Mouse (Mus musculus): ENCODE results near the gene Nlgn1. TPM values are rescaled to one million over a fixed set of nuclear protein-coding genes. Genes with fewer than 3 reads are reported as not detected.

Gene Nlgn1
- polyA plus RNA-seq, 1 experiment from 2014 or later, result 1.9 TPM

DNA sequence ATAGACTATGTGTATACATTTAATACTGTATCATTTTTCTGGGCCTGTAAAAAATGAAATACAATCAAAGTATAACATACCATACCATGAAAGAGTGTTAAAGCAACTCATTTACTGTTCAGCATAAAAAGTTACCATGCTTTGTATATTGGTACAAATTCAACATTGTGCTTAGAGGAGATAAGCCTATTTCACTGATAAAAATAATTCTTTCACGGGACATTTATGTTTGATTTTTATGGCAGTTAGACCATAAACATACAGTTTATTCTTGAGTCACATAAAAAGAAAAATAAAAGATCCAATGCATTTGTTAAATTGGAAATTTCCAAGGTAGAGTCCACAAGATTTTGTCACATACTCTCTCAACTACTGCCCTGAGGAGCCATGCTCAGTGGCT, 608.1 kb downstream of the Nlgn1 start:
- H3K4me2 ChIP-seq (ENCODE audit: low read depth, low read length), result no peak overlapping the region
- no peak for ATAC-seq (replicated peaks; ENCODE audit: insufficient number of reproducible peaks, low FRiP score, low TSS enrichment, low read depth)
- 88% methylated on average over 1 of the region's 1 CpGs for WGBS
- no peaks in the 10 kb centered on the region for H3K9me3 ChIP-seq (replicated peaks; ENCODE audit: control insufficient read depth, low read length)
- DNase-seq (ENCODE audit: low spot score), result no peak
- no peaks in the 10 kb centered on the region for H3K36me3 ChIP-seq (replicated peaks; ENCODE audit: control insufficient read depth, insufficient read depth, low read depth, low read length)
- no peaks in the 10 kb centered on the region for H3K4me1 ChIP-seq (ENCODE audit: control insufficient read depth, insufficient read depth, low read length)
- H3K4me3 ChIP-seq (ENCODE audit: low read depth, low read length), result no peak overlapping the region
- H3K9ac ChIP-seq (replicated peaks; ENCODE audit: low read length), result no peak overlapping the region
- no peak overlapping the region for H3K27ac ChIP-seq (replicated peaks; ENCODE audit: low read depth, low read length)
- H3K27me3 ChIP-seq (ENCODE audit: control insufficient read depth, insufficient read depth, low read length), result no peaks in the 10 kb centered on the region

GRCm38 (mm10) chr3:25721464-25721863, 610.8 kb downstream of the Nlgn1 start:
- DNase-seq (ENCODE audit: low spot score) (no peak), ATAC-seq (replicated peaks; ENCODE audit: insufficient number of reproducible peaks, low FRiP score, low TSS enrichment, low read depth) (no peak)
- 83% methylated on average over 5 of the region's 5 CpGs for WGBS
- H3K27ac ChIP-seq (replicated peaks; ENCODE audit: low read depth, low read length), result no peak overlapping the region
- no peak overlapping the region for H3K4me3 ChIP-seq (ENCODE audit: low read depth, low read length)
- H3K9ac ChIP-seq (replicated peaks; ENCODE audit: low read length), result no peak overlapping the region
- no peak overlapping the region for H3K4me2 ChIP-seq (ENCODE audit: low read depth, low read length)
- no peaks in the 10 kb centered on the region for H3K4me1 ChIP-seq (ENCODE audit: control insufficient read depth, insufficient read depth, low read length)
- H3K27me3 ChIP-seq (ENCODE audit: control insufficient read depth, insufficient read depth, low read length), result no peaks in the 10 kb centered on the region
- no peaks in the 10 kb centered on the region for H3K36me3 ChIP-seq (replicated peaks; ENCODE audit: control insufficient read depth, insufficient read depth, low read depth, low read length)
- H3K9me3 ChIP-seq (replicated peaks; ENCODE audit: control insufficient read depth, low read length), result no peaks in the 10 kb centered on the region

DNA sequence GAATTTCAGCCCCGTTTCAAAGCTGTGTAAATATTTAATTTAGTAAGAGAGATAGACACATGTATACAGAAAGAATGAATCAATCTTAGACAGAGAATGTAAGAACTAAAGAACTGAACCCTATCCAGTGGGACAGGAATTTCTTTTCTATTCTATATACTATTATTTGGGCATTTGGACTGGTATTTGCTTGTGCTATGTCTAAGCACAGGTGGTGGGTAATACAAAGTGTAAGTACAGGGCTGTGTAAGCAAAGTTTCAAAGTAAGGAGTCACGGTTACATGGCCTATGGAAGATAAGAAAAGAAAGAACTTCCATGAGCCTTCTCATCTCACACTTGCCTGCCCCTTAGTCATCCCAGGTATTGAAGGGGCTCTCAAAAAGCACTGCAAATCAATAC, 624.9 kb downstream of the Nlgn1 start:
- DNase-seq (ENCODE audit: low spot score) (no peak), ATAC-seq (replicated peaks; ENCODE audit: insufficient number of reproducible peaks, low FRiP score, low TSS enrichment, low read depth) (no peak)
- Histone ChIP-seq H3K36me3 (replicated peaks; ENCODE audit: control insufficient read depth, insufficient read depth, low read depth, low read length) (no peaks in the 10 kb centered on the region), H3K27me3 (ENCODE audit: control insufficient read depth, insufficient read depth, low read length) (no peaks in the 10 kb centered on the region), H3K4me2 (ENCODE audit: low read depth, low read length) (no peak overlapping the region), H3K4me1 (ENCODE audit: control insufficient read depth, insufficient read depth, low read length) (no peaks in the 10 kb centered on the region), H3K9ac (replicated peaks; ENCODE audit: low read length) (no peak overlapping the region), H3K4me3 (ENCODE audit: low read depth, low read length) (no peak overlapping the region), H3K27ac (replicated peaks; ENCODE audit: low read depth, low read length) (no peak overlapping the region), H3K9me3 (replicated peaks; ENCODE audit: control insufficient read depth, low read length) (no peaks in the 10 kb centered on the region)
- WGBS, result 84% methylated on average over 2 of the region's 2 CpGs

- DNase-seq (ENCODE audit: low spot score), result no peak
- no peak for ATAC-seq (replicated peaks; ENCODE audit: insufficient number of reproducible peaks, low FRiP score, low TSS enrichment, low read depth)
- no peaks in the 10 kb centered on the region for H3K9me3 ChIP-seq (replicated peaks; ENCODE audit: control insufficient read depth, low read length)
- H3K4me3 ChIP-seq (ENCODE audit: low read depth, low read length), result no peak overlapping the region
- no peak overlapping the region for H3K27ac ChIP-seq (replicated peaks; ENCODE audit: low read depth, low read length)
- WGBS, result 86% methylated on average over 1 of the region's 1 CpGs
- H3K36me3 ChIP-seq (replicated peaks; ENCODE audit: control insufficient read depth, insufficient read depth, low read depth, low read length), result no peaks in the 10 kb centered on the region
- H3K27me3 ChIP-seq (ENCODE audit: control insufficient read depth, insufficient read depth, low read length), result no peaks in the 10 kb centered on the region
- H3K9ac ChIP-seq (replicated peaks; ENCODE audit: low read length), result no peak overlapping the region
- no peak overlapping the region for H3K4me2 ChIP-seq (ENCODE audit: low read depth, low read length)
- H3K4me1 ChIP-seq (ENCODE audit: control insufficient read depth, insufficient read depth, low read length), result no peaks in the 10 kb centered on the region
These were observed 635.0 kb downstream of the Nlgn1 start for GRCm38 (mm10) chr3:25697231-25697630.

DNA sequence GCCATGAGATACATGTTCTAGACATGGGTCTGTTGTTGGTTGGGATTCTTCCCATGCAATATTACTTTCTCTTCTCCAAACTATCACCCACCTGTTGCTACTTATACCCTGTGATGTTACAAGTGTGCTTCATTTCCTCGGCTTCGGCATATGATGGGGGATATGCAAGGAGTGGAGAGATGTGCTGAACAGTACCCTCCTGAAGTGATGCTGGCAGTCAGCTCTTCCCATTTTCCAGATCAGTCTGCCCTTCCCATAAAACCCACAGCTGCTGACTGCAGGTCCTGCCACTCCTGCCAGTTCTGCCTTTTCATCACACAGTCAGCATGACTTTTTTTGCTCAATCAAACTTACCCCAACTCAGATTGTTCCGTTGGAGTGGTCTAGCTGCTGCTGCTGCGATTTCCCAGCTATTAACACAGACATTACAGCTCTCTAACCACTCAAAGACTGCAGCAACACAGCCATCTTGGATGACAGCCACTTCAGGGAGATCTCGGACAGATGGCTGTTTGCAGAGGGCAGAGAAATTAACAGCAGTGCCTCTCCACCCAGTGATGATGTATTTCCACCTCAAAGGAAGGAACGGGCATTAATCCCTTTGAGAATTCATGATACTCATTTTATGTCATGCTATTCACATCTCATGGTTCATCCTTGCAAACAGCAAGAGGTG, 643.3 kb downstream of the Nlgn1 start:
- no peak overlapping the region for H3K4me3 ChIP-seq (ENCODE audit: low read depth, low read length)
- WGBS, result 79% methylated on average over 6 of the region's 6 CpGs
- ATAC-seq (replicated peaks; ENCODE audit: insufficient number of reproducible peaks, low FRiP score, low TSS enrichment, low read depth) (no peak), DNase-seq (ENCODE audit: low spot score) (no peak)
- no peaks in the 10 kb centered on the region for H3K4me1 ChIP-seq (ENCODE audit: control insufficient read depth, insufficient read depth, low read length)
- H3K9me3 ChIP-seq (replicated peaks; ENCODE audit: control insufficient read depth, low read length), result no peaks in the 10 kb centered on the region
- no peak overlapping the region for H3K27ac ChIP-seq (replicated peaks; ENCODE audit: low read depth, low read length)
- no peak overlapping the region for H3K9ac ChIP-seq (replicated peaks; ENCODE audit: low read length)
- no peaks in the 10 kb centered on the region for H3K27me3 ChIP-seq (ENCODE audit: control insufficient read depth, insufficient read depth, low read length)
- H3K36me3 ChIP-seq (replicated peaks; ENCODE audit: control insufficient read depth, insufficient read depth, low read depth, low read length), result no peaks in the 10 kb centered on the region
- no peak overlapping the region for H3K4me2 ChIP-seq (ENCODE audit: low read depth, low read length)

- ATAC-seq (replicated peaks; ENCODE audit: insufficient number of reproducible peaks, low FRiP score, low TSS enrichment, low read depth) (no peak), DNase-seq (ENCODE audit: low spot score) (no peak)
- H3K9me3 ChIP-seq (replicated peaks; ENCODE audit: control insufficient read depth, low read length), result no peaks in the 10 kb centered on the region
- 92% methylated on average over 2 of the region's 2 CpGs for WGBS
- H3K4me2 ChIP-seq (ENCODE audit: low read depth, low read length), result no peak overlapping the region
- no peak overlapping the region for H3K4me3 ChIP-seq (ENCODE audit: low read depth, low read length)
- no peak overlapping the region for H3K9ac ChIP-seq (replicated peaks; ENCODE audit: low read length)
- no peaks in the 10 kb centered on the region for H3K36me3 ChIP-seq (replicated peaks; ENCODE audit: control insufficient read depth, insufficient read depth, low read depth, low read length)
- H3K27ac ChIP-seq (replicated peaks; ENCODE audit: low read depth, low read length), result no peak overlapping the region
- H3K4me1 ChIP-seq (ENCODE audit: control insufficient read depth, insufficient read depth, low read length), result no peaks in the 10 kb centered on the region
- H3K27me3 ChIP-seq (ENCODE audit: control insufficient read depth, insufficient read depth, low read length), result no peaks in the 10 kb centered on the region
These were observed 648.6 kb downstream of the Nlgn1 start for GRCm38 (mm10) chr3:25683696-25684095.

DNA sequence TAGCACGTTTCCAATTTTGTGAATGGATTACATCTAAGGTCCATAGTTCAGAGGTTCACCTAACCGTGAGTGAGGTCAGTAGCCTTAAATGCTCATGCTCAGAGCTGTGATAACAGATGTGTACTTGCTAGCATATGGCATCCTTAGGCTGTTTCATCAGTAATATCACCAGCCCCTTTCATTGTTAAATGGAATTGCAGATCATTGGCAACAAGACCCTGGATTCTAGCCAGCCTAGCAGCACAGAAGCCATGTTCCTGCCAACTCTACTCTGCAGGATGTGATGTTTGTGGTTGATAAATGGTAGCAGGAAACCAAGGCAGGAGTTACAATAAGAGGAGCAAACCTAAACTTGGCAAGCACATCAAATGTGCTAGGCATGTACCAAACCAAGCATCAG, 652.9 kb downstream of the Nlgn1 start:
- H3K4me2 ChIP-seq (ENCODE audit: low read depth, low read length), result no peak overlapping the region
- no peak for ATAC-seq (replicated peaks; ENCODE audit: insufficient number of reproducible peaks, low FRiP score, low TSS enrichment, low read depth)
- H3K4me1 ChIP-seq (ENCODE audit: control insufficient read depth, insufficient read depth, low read length), result no peaks in the 10 kb centered on the region
- no peak overlapping the region for H3K4me3 ChIP-seq (ENCODE audit: low read depth, low read length)
- no peaks in the 10 kb centered on the region for H3K36me3 ChIP-seq (replicated peaks; ENCODE audit: control insufficient read depth, insufficient read depth, low read depth, low read length)
- H3K9ac ChIP-seq (replicated peaks; ENCODE audit: low read length), result no peak overlapping the region
- no peaks in the 10 kb centered on the region for H3K9me3 ChIP-seq (replicated peaks; ENCODE audit: control insufficient read depth, low read length)
- no peaks in the 10 kb centered on the region for H3K27me3 ChIP-seq (ENCODE audit: control insufficient read depth, insufficient read depth, low read length)
- DNase-seq (ENCODE audit: low spot score), result no peak
- WGBS, result 85% methylated on average over 2 of the region's 2 CpGs
- no peak overlapping the region for H3K27ac ChIP-seq (replicated peaks; ENCODE audit: low read depth, low read length)

DNA sequence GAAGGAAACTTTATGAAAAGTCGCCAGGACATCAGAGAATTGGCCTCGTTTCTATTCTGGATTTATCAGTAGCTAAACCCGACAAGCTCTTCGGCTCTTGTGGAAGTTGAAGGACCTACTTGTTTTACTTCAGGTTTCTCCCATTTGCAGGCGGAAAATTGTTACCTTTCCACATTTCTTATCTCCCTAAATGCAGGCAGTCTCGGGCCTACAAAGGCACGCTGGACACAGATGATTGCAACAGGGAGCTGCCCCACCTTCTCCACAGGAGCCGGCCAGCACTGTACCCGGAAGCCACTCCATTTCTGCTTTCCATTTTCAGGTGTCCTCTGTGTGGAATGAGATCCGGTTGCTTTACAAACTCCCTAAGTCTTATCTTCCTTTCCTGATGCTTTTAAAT, 656.4 kb downstream of the Nlgn1 start:
- ATAC-seq (replicated peaks; ENCODE audit: insufficient number of reproducible peaks, low FRiP score, low TSS enrichment, low read depth) (no peak), DNase-seq (ENCODE audit: low spot score) (no peak)
- Histone ChIP-seq H3K27ac (replicated peaks; ENCODE audit: low read depth, low read length) (no peak overlapping the region), H3K9ac (replicated peaks; ENCODE audit: low read length) (no peak overlapping the region), H3K27me3 (ENCODE audit: control insufficient read depth, insufficient read depth, low read length) (no peaks in the 10 kb centered on the region), H3K4me3 (ENCODE audit: low read depth, low read length) (no peak overlapping the region), H3K36me3 (replicated peaks; ENCODE audit: control insufficient read depth, insufficient read depth, low read depth, low read length) (no peaks in the 10 kb centered on the region), H3K4me2 (ENCODE audit: low read depth, low read length) (no peak overlapping the region), H3K4me1 (ENCODE audit: control insufficient read depth, insufficient read depth, low read length) (no peaks in the 10 kb centered on the region), H3K9me3 (replicated peaks; ENCODE audit: control insufficient read depth, low read length) (no peaks in the 10 kb centered on the region)
- 85% methylated on average over 10 of the region's 10 CpGs for WGBS

Measured in embryonic facial prominence, embryonic 11.5 days (tissue).